Mouse (Mus musculus) kidney, postnatal 36 days (tissue): ENCODE measurements at regions not wholly inside any gene's neighbourhood (a gene's known extent, or its start where the extent isn't known, plus 50 kb on each side); places are given as distances from the start of the nearest gene placed in this dataset.

Experiments used
- DNase-seq, 2 experiments: peaks; one replicate each; pipeline ENCODE4 v3.0.0; 2021 to 2022; ENCODE audit warnings: mixed read lengths in 2 of 2

- DNase-seq: no peak
Observed at GRCm38 (mm10) chr8:92064175-92064821, 262.4 kb upstream of the Irx3 start.

GRCm38 (mm10) chr8:92063333-92063732, 261.5 kb upstream of the Irx3 start:
- DNase-seq: peak in 1 of 2 experiments; percentile 22

DNA sequence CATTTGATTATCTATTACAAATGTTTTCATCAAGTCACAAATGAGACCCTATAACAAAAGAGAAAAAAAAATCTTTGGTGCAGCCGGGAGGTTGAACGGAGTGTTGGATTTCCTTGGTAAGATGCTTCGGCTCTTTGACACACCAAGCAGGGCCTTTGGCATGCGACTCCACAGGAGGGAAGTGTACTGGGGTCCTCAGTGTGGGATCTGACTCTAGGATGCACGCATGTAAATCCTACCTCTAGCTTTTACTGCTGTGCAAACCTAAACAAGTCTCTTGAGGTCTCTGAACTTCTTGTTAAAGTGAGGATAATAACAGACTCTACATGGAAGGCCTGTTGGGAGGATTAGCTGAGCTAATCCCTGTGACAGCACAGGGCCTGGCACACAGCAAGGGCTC, 257.6 kb upstream of the Irx3 start:
- no peak for DNase-seq

- no peak for DNase-seq
Observed at GRCm38 (mm10) chr8:92058953-92059352, 257.1 kb upstream of the Irx3 start.

GRCm38 (mm10) chr8:92057857-92058256, 256.0 kb upstream of the Irx3 start:
- DNase-seq: no peak

DNA sequence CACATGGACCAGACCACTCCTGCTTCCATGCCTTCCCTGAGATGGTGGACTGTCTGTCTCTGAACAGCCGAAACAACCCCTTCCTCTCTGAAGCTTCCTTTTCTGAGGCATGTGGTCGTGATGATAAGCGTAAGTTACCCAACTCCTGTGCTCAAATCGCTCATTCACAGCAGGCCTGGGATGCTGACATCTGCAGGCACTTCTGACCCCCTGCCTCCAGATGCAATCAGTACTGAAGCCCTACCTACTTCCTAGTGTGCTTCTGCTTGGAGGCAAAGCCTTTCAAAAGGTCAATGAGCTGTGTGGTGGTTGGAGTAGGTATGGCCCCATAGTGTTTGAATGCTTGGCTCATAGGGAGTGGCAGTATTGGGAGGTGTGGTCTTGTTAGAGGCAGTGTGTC, 253.7 kb upstream of the Irx3 start:
- DNase-seq: no peak

DNA sequence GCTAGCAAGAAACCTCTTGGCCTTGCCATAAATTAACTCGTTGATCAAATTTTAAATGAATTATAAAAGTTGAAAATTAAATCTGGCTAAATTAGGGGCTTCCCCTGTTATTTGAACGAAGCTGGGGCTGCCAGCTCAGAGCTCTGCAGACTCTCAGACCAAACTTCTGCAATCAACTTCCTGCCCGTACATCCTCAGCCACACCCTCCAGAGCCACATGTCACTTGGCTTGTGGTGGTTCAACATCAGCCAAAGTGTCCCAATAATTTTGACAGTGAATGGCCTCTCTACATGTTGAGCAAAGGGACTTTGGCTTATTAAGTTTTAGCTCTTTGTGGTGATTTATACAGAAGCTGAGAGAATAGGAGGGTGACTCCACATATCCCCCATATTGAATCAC, 242.8 kb upstream of the Irx3 start:
- DNase-seq: no peak

DNA sequence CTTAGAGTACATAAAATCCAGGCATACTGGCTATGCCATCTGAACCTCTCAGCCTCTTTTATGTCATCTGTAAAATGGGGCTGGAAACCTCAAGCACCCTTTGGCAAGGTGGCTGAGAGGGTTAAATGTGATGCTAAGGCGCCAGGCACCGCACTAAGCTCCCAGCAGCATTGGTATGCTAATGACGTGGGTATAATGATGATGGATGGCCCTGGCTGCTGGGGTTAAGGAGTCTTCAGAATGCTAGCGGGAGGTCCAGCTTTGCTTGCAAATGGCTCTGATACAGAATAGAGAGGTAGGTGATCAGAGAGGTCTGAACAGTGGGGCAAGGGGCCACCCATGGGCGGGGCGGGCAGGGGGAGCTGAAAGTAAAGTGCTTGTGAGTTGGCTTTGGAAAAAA, 241.1 kb upstream of the Irx3 start:
- no peak for DNase-seq

DNA sequence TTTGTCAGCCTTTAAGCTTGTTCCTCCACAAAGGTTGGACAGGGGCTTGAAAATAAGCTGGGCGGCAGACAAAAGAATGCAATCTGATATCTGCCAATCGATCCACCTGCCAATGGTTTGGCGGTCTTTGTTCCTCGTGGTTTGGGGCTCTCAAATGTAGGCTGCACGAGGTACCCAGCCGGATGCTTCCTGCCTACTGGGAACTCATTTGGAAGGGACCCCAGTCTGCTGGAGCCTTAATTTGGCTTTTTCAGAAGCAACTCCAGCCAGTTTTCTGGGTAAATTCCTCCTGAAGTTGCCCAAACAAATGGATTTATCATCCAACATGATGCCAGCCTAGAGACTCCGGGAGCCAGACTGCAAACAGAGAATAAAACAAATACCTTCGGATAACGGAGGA, 228.1 kb upstream of the Irx3 start:
- no peak for DNase-seq

DNA sequence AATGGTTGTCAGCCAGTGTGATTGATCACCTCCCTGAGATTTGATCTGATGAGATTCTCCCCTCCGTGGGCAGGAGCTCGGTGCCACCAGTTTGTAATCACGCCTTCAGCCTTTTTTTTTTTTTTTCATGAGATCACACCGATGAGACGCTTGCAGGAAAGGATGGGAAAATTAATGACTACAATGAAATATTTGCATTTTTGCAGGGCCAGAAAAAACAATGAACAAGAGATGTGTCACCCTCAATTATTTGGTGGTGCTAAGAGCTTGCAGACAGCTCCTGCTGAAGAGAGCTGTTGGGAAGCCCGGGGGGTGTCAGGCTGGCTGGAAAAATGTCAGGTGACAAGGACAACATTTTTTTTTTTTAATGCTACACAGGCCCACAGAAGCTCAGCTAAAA, 227.6 kb upstream of the Irx3 start:
- DNase-seq: no peak

GRCm38 (mm10) chr8:92028308-92028707, 226.4 kb upstream of the Irx3 start:
- no peak for DNase-seq

- no peak for DNase-seq
Observed at GRCm38 (mm10) chr8:92024133-92024532, 222.3 kb upstream of the Irx3 start.

DNA sequence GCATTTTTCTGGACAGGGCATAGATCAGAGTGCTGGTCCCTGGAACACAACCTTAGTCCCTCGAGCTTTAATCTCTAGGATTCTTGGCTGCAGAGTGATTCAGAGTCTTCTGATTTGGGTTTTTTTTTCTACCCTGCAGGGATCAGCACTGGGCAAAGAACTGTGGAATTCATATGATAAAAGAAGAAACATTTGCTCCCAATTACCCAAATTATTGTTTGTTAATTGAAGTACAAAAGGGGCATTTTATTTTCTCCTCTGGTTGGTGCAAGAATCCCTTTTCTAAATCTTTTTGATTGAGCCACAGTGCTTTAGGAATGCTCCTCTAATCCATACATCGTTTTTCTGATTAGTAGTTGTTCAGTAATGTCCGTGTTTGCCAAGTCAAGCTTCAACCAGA, 219.7 kb upstream of the Irx3 start:
- DNase-seq: no peak

DNA sequence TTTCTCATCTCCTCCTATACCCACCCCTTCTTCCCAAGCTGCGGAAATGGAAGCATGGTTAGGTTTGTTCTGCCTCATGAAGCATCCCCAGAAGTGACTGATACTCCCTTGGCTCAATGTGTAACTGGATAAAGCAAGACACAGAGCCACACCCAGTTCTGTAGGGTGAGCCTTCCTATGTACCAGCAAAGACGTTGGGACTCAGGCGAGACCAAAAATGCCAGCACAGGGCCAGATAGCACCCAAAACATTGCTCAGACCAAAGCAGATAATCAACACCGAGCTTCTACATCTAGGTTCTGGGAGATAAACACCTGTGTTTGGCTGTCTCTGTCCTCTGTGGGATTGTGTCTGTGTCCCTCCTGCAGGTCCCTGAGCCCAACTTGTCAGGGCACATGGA, 212.8 kb upstream of the Irx3 start:
- no peak for DNase-seq

DNA sequence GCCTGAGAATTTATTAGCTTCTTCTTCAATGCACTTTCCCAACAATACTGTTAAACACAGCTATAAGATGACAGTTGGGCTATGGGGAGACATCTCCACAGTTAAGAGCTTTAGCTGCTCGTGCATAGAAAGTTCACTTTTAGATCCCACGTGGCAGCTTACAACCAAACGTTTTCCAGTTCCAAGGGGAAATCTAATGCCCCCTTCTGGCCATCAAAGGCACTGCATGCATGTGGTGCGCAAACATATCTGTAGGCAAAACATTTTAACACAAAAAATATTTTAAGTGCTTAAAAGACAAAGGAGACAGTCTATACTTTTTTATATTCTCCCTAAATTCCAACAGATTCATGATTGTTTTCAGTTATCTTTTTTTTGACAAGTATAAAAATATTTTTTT, 211.3 kb upstream of the Irx3 start:
- no peak for DNase-seq

DNA sequence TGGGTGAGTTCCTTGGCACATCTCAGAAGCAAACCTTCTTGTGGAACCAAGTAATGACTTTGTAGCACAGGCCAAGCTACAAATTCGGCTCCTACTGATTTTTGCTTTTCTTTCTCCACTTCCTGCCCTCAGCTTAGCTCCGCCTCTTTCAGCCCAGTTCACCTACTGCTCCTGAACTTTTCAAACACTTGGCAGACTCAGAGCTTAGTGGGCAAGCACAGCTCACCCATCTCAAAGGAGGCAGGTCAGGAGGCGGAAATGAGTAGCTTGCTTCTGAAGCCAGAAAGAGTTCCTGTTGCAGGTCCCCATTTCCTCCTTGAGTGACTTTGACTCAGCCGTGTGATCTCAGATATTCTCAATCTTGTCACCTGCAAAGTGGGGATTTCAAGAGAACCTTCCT, 208.5 kb upstream of the Irx3 start:
- peak; percentile 46 to 67 for DNase-seq

- peak; percentile 52 to 78 for DNase-seq
Observed at GRCm38 (mm10) chr8:92008616-92009610, 207.0 kb upstream of the Irx3 start.

DNA sequence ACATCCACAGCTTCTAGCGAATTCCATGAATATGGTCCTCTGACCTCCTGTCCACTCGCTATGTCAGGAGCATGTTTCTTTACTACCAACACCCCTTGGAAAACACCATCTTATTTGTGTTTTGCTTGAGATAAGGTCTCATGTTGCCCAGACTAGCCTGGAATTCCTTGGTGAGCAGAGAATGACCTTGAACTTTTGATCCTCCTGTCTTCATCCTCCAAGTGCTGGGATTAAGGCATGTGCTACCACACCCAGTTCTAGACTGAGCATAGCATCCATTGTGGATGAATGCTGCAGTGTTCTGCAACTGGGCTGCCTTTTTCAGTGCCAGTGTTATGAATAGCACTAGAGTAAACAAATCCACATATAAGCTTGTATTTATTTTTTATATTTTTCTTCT, 203.2 kb upstream of the Irx3 start:
- no peak for DNase-seq

DNA sequence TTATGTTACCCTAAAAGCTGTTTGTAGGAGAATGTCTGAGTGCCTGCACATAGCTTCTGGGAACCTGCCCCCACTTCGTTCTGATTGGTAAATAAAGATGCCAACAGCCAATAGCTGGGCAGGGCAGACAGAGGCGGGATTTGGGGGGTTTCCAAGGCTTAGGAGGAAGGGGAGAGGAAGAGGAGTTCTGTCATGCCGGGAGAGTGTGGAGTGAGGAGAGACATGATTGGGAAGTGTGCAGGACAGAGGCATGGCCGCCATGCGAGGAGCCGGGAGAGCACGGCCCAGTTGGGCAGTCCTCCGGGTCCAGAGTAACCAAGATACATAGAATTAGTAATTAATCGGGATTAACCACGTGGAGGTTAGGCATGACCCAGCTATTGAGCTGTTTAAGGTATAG, 202.7 kb upstream of the Irx3 start:
- DNase-seq: no peak

GRCm38 (mm10) chr8:92000368-92000767, 198.5 kb upstream of the Irx3 start:
- no peak for DNase-seq

GRCm38 (mm10) chr8:91999661-92000060, 197.8 kb upstream of the Irx3 start:
- no peak for DNase-seq

DNA sequence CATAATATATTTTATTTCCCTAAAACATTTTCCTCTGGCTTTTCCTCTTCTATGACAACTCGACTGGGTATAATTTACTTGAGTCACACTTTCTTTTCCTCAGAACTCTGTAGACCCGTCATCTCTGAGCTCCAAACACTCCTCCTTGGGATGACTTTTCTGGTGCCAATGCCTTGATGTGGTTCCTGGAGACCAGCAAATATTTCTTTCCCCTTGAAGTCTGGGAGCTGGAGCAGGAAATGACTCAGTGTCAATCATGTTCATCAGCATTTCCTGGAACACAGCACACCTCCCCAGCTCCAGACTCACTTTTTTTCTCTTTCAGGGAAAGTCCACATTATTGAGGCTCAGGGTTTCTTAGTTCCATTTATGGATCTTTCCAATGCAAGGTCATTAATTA, 197.3 kb upstream of the Irx3 start:
- peak in 1 of 2 experiments; percentile 48 for DNase-seq

DNA sequence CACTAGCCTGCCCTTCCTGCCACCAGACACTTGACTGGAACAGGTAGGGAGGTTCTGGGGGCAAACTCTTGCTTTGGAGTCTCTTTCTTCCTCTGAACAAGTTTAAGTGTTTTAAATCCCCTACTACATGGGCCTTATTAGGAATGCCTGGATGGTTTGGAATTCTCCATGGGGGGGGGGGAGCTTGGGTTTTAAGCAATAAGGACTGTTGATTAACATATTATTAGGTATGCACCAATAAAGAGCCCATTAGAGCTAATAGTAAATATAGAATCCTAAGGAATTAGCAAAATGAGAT, 196.0 kb upstream of the Irx3 start:
- no peak for DNase-seq
